Mouse (Mus musculus) E14TG2a.4 (cell line): ENCODE results near the gene Garnl3.
"Not testable (repeated sequence)": the region's sequence is repeated elsewhere in the genome, so short reads cannot be mapped to it uniquely, and the experiment has no call there.

Experiments
- H3K27me3 ChIP-seq: 2 replicates; pipeline ENCODE4 v1.6.1; 2014; ENCODE audit warnings: low read length, control low read depth; ENCODE audit not compliant: insufficient read depth
- H3K36me3 ChIP-seq: 2 replicates; pipeline ENCODE4 v1.6.1; 2014; ENCODE audit warnings: low read length, control low read depth; ENCODE audit not compliant: insufficient read depth
- H3K4me1 ChIP-seq: replicated peaks from 2 replicates; pipeline ENCODE4 v1.6.1; 2014; ENCODE audit warnings: low read depth, low read length, control low read depth
- H3K4me3 ChIP-seq: replicated peaks from 2 replicates; pipeline ENCODE4 v1.5.1; 2014; ENCODE audit warnings: mild to moderate bottlenecking, low read length
- H3K9me3 ChIP-seq: 2 replicates; pipeline ENCODE4 v1.6.1; 2014; ENCODE audit warnings: low read length, control low read depth
- CTCF ChIP-seq: conservative IDR thresholded peaks from 2 replicates; pipeline ENCODE4 v1.5.1; 2014; ENCODE audit warnings: low read length
- NANOG ChIP-seq: IDR thresholded peaks from 2 replicates; pipeline ENCODE4 v1.6.1; 2014; ENCODE audit warnings: borderline replicate concordance, low read length, mixed read lengths
- POU5F1 ChIP-seq: IDR thresholded peaks from 2 replicates; pipeline ENCODE4 v1.6.1; 2014; ENCODE audit warnings: low read length, borderline replicate concordance

Garnl3 gene

DNA sequence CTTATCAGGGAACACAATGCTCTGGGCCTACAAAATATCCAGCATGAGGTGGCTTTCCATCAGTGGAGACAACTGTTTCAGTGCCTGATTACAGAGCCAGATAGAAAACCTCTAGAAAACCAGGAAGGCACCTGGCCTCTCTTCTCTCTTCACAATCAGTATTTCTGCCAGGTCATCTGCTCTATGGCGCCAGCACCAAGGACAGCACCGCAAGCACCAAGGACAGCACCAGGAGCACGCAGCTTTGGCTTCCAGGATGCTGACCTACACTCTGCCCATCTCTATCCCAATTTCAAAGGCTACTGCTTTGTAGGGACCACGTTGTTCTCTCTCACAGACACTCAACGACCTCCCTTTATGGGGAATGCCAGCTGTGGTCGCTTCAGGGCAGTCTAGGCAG, 113.4 kb downstream of the Garnl3 start:
- H3K4me3 ChIP-seq, result no peak overlapping the region
- no peaks in the 10 kb centered on the region for H3K4me1 ChIP-seq
- H3K36me3 ChIP-seq, result 0 out of 2 replicates have a peak, but pooled peaks cover 6% of the 10 kb centered on the region
- TF ChIP-seq NANOG (no peak), CTCF (no peak), POU5F1 (no peak)
- H3K9me3 ChIP-seq, result no peaks in the 10 kb centered on the region
- no peaks in the 10 kb centered on the region for H3K27me3 ChIP-seq

DNA sequence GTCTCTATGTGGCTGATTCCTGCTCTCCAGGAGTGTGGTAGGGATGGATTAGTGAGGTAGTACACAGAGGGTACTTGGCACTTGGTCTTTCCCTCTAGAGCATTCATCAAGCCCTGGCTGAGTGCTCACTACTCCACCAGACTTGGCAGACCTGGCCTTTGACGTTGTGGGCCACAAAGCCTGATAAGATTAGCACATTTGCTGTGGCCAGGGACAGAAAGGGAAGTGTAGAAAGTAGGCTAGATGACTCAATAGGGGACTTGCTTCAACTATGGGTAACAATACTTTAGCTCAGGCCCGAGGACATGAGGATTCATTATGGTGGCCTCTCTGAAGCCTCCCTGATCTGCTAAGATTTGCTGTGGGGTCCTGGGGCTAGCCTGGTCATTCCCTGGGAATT, 114.3 kb downstream of the Garnl3 start:
- H3K4me1 ChIP-seq, result no peaks in the 10 kb centered on the region
- H3K27me3 ChIP-seq, result no peaks in the 10 kb centered on the region
- no peaks in the 10 kb centered on the region for H3K9me3 ChIP-seq
- no peak overlapping the region for H3K4me3 ChIP-seq
- 0 out of 2 replicates have a peak, but pooled peaks cover 6% of the 10 kb centered on the region for H3K36me3 ChIP-seq
- TF ChIP-seq POU5F1 (no peak), CTCF (no peak), NANOG (no peak)

DNA sequence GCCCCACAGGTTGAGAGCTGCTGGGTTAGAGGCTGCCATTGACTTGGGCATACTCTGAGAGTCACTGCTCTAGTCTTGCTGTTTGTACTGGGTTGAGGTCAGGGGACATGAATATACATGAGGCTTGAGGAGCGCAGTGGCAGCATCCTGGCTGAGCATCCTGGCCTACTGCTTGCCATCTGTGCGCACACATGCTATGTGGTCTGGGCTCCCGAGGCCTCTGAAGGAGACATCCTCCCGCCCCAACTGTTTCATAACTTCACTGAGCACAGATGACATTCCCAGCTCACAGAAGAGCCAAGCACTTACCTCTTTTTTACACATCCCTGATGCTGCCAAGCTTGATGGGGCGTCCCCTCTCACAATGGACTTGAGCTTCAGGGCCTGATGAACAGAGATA, 116.6 kb downstream of the Garnl3 start:
- Histone ChIP-seq H3K36me3 (0 out of 2 replicates have a peak, but pooled peaks cover 6% of the 10 kb centered on the region), H3K4me1 (no peaks in the 10 kb centered on the region), H3K9me3 (no peaks in the 10 kb centered on the region), H3K4me3 (no peak overlapping the region), H3K27me3 (no peaks in the 10 kb centered on the region)
- TF ChIP-seq CTCF (no peak), NANOG (no peak), POU5F1 (no peak)

DNA sequence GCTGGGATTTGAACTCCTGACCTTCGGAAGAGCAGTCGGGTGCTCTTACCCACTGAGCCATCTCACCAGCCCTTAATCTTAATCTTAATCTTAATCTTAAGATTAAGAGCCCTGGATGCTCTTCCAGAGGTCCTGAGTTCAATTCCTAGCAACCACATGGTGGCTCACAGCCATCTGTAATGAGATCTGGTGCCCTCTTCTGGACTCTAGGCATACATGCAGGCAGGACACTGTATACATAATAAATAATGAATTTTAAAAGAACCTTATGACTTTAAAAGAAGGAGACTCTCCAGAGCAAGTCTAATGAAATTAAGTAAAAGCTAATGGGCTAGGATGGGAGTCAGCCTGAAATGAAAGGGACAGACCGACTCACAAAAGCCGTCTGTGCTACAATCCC, 122.4 kb downstream of the Garnl3 start:
- H3K9me3 ChIP-seq, H3K27me3 ChIP-seq, H3K4me3 ChIP-seq: not testable (repeated sequence)
- peak; percentile 37 for TF ChIP-seq CTCF
- Histone ChIP-seq H3K4me1 (peaks cover 15% of the 10 kb centered on the region), H3K36me3 (peaks cover 14% of the 10 kb centered on the region; the same call in 1 of the 2 replicates)

DNA sequence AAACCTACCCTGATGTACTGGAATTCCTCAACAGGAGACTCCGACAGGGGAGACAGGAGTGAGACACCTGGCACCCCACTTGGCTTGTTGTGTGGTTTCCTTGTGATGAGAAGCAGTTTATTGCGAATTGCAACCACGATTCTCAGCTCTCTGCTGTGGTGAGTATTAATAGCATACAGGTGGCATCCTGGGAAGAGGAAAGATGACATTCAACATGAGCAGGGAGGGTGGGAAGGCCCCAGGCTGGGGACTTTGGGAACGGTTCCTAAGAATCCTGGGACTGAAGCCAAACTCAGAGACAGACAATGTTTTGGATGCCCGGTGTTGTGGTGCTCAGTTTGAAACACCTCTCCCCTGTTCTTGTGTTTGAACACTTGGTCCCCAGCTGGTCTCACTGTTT, 126.4 kb downstream of the Garnl3 start:
- no peak for TF ChIP-seq CTCF
- TF ChIP-seq POU5F1, result no peak
- no peak for TF ChIP-seq NANOG
- no peaks in the 10 kb centered on the region for H3K27me3 ChIP-seq
- no peaks in the 10 kb centered on the region for H3K9me3 ChIP-seq
- peaks cover 15% of the 10 kb centered on the region for H3K4me1 ChIP-seq
- H3K4me3 ChIP-seq, result no peak overlapping the region
- H3K36me3 ChIP-seq, result peaks cover 32% of the 10 kb centered on the region

DNA sequence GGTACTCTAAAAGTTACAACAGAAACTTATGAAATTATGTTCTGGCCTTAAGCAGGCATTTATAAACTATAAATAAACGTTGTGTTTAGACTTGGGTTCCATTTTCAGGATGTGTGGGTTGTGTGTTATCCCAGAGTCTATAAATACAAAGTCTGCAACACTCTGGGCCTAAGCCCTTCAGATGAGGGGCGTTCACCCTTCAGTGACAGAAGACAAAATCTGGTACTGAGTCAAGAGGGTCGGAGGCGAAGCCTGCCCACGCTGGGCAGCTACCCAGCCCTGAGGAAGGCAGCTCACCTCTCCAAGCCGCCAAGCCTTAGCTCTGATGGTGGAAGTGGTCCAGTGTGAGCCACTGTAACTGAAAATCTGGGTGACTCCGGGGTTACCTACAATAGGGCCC, 129.3 kb downstream of the Garnl3 start:
- Histone ChIP-seq H3K27me3 (no peaks in the 10 kb centered on the region), H3K4me3 (no peak overlapping the region), H3K36me3 (peaks cover 32% of the 10 kb centered on the region), H3K9me3 (no peaks in the 10 kb centered on the region), H3K4me1 (peaks cover 9% of the 10 kb centered on the region)
- TF ChIP-seq NANOG (no peak), CTCF (no peak), POU5F1 (no peak)

DNA sequence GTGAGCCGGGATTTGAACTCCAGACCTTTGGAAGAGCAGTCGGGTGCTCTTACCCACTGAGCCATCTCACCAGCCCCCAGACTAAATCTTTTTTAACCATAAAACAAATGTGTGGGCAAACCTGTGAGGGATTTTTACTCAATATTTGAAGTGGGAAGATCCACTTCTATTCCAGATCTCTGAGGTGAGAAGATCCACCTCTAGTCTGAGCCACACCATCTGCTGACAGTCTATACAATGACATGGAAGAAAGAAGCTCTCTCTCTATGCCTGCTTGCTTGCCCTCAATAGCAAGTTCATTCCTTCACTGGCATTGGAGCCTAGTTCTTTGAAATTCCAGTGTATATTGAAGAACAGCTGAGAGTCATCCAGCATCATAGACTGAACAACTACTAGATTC, 131.7 kb downstream of the Garnl3 start:
- H3K4me3 ChIP-seq, result no peak overlapping the region
- no peaks in the 10 kb centered on the region for H3K9me3 ChIP-seq
- H3K36me3 ChIP-seq, result peaks cover 26% of the 10 kb centered on the region
- H3K27me3 ChIP-seq, result no peaks in the 10 kb centered on the region
- TF ChIP-seq POU5F1 (no peak), NANOG (no peak), CTCF (no peak)
- H3K4me1 ChIP-seq, result peaks cover 8% of the 10 kb centered on the region

DNA sequence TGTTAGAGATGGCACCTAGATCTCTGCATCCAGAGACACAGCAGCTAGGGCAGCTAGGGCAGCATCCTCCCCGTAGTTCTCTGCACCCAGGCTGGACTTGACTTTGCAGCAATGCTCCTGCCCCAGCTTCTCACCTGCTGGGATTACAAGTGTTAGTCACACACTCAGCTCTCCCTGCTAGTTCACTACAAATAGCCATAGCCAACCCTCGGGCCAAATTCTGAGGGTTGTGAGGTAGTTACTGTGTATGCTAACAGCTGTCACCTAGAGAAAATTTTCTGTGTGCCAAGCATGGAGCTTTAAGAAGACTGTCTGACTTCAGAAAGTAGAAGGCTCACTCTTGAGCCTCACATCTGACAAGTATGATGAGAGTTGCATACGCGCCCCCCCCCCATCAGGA, 133.7 kb downstream of the Garnl3 start:
- peaks cover 7% of the 10 kb centered on the region for H3K36me3 ChIP-seq
- no peak overlapping the region for H3K4me3 ChIP-seq
- peaks cover 8% of the 10 kb centered on the region for H3K4me1 ChIP-seq
- no peaks in the 10 kb centered on the region for H3K27me3 ChIP-seq
- no peak for TF ChIP-seq POU5F1
- no peak for TF ChIP-seq NANOG
- no peak for TF ChIP-seq CTCF
- no peaks in the 10 kb centered on the region for H3K9me3 ChIP-seq

DNA sequence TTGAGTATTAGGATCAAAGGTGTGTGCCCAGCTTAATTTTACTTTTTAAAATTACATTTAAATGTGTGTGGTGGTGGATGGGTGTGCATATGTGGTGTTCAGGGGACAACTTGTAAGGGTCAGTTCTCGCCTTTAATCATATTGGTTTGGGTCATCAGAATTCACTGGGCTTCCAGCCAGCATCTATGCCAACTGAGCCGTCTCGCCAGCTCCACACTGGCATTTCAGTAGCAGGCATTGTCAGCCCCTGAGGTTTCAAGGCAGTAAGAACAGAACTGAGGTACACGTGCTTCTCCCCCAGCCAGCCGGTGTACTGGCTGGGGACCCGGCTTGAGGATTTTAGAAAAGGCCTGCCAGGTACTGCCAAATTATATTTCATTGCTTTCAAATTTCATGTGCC, 134.4 kb downstream of the Garnl3 start:
- TF ChIP-seq POU5F1 (no peak), CTCF (no peak), NANOG (no peak)
- no peaks in the 10 kb centered on the region for H3K9me3 ChIP-seq
- H3K4me1 ChIP-seq, result peaks cover 8% of the 10 kb centered on the region
- no peaks in the 10 kb centered on the region for H3K36me3 ChIP-seq
- H3K27me3 ChIP-seq, result no peaks in the 10 kb centered on the region
- H3K4me3 ChIP-seq, result no peak overlapping the region
